Mouse (Mus musculus) midbrain, postnatal 0 days (tissue): ENCODE measurements around the gene Atg101. TPM values are rescaled to one million over a fixed set of nuclear protein-coding genes. Genes with fewer than 3 reads are reported as not detected.

Source experiments
- ATAC-seq: fragments of 200-750 bp; cut with Nextera tagmentation; 2 replicates; pipeline ENCODE4 v1.8.0; 2017; ENCODE audit warnings: moderate number of reproducible peaks, mild to moderate bottlenecking, moderate TSS enrichment, moderate library complexity; ENCODE audit not compliant: low FRiP score
- DNase-seq: peaks from one replicate; pipeline ENCODE4 v3.0.0-alpha.2; 2015; ENCODE audit warnings: low spot score
- H3K27ac ChIP-seq: fragments of 300-500 bp; sonication (generic); 2 replicates; pipeline ENCODE4 v1.5.1; 2014; ENCODE audit warnings: low read depth, mild to moderate bottlenecking, low read length, mixed read lengths
- H3K27me3 ChIP-seq: fragments of 300-500 bp; sonication (generic); 2 replicates; pipeline ENCODE4 v1.6.1; 2014; ENCODE audit warnings: low read length, control low read depth, mixed read lengths; ENCODE audit not compliant: insufficient read depth
- H3K36me3 ChIP-seq: fragments of 300-500 bp; sonication (generic); 2 replicates; pipeline ENCODE4 v1.6.1; 2014; ENCODE audit warnings: low read length, control low read depth, mixed read lengths; ENCODE audit not compliant: insufficient read depth
- H3K4me1 ChIP-seq: fragments of 300-500 bp; sonication (generic); 2 replicates; pipeline ENCODE4 v1.6.1; 2014; ENCODE audit warnings: mild to moderate bottlenecking, control low read depth, antibody characterized with exemption, low read length, mixed read lengths; ENCODE audit not compliant: insufficient read depth
- H3K4me2 ChIP-seq: fragments of 300-500 bp; sonication (generic); 2 replicates; pipeline ENCODE4 v1.6.1; 2014; ENCODE audit warnings: low read depth, mild to moderate bottlenecking, low read length, mixed read lengths; ENCODE audit not compliant: poor library complexity, severe bottlenecking
- H3K4me3 ChIP-seq: fragments of 300-500 bp; sonication (generic); 2 replicates; pipeline ENCODE4 v1.5.1; 2014; ENCODE audit warnings: low read depth, mild to moderate bottlenecking, low read length, moderate library complexity
- H3K9ac ChIP-seq: fragments of 300-500 bp; sonication (generic); replicated peaks from 2 replicates; pipeline ENCODE4 v1.6.1; 2014; ENCODE audit warnings: mild to moderate bottlenecking, low read length, moderate library complexity, mixed read lengths; ENCODE audit not compliant: poor library complexity, severe bottlenecking
- H3K9me3 ChIP-seq: fragments of 300-500 bp; sonication (generic); 2 replicates; pipeline ENCODE4 v1.6.1; 2016; ENCODE audit warnings: low read length, control low read depth
- CTCF ChIP-seq: IDR thresholded peaks from 2 replicates; pipeline ENCODE4 v1.5.1; 2016; ENCODE audit warnings: antibody characterized with exemption, mild to moderate bottlenecking
- WGBS: fragments of 180-500 bp; shearing (Covaris S2); extraction: QIAGEN DNeasy Blood & Tissue Kit; methylation state at CpG from one replicate; pipeline ENCODE4 v1.1.7; 2014; 5-methylcytosine and 5-hydroxymethylcytosine counted together
- polyA plus RNA-seq: library from polyadenylated mRNA; unstranded; fragments of >200 nt; fragmentation: Nextera tagmentation; extraction: Ambion mirVana; gene quantifications from 2 replicates; pipeline ENCODE4 v1.2.1, GENCODE M21; 2015
- total RNA-seq: library from RNA; depleted of rRNA; stranded (reverse); fragments of >200 nt; gene quantifications from 2 replicates; pipeline ENCODE4 v1.2.3, GENCODE M21; 2014

Atg101 gene
- total and polyA plus RNA-seq, 2 experiments from 2014 or later = 33.5 to 74.2 TPM

DNA sequence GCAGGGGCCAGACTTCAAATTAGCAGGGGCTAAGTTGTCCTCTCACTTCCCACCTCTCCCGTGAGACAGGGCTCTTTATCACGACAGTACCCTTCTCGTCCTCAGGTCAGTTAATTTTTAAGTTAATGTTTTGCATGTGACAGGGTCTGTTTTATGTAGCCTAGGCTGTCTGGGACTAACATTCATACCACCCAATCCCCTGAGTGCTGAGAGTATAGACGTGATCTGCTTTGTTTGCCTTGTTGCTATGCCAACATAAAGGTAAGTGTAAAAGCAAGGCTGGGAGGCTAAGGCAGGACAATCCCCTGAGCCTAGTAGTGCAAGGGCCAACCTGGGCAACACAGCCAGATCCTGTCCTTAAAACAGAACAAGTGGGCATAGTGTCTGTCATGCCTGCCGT lies 25.4 kb downstream of the Atg101 start:
- 49% methylated on average over 5 of the region's 5 CpGs for WGBS
- H3K4me1 ChIP-seq = no peaks in the 10 kb centered on the region

DNA sequence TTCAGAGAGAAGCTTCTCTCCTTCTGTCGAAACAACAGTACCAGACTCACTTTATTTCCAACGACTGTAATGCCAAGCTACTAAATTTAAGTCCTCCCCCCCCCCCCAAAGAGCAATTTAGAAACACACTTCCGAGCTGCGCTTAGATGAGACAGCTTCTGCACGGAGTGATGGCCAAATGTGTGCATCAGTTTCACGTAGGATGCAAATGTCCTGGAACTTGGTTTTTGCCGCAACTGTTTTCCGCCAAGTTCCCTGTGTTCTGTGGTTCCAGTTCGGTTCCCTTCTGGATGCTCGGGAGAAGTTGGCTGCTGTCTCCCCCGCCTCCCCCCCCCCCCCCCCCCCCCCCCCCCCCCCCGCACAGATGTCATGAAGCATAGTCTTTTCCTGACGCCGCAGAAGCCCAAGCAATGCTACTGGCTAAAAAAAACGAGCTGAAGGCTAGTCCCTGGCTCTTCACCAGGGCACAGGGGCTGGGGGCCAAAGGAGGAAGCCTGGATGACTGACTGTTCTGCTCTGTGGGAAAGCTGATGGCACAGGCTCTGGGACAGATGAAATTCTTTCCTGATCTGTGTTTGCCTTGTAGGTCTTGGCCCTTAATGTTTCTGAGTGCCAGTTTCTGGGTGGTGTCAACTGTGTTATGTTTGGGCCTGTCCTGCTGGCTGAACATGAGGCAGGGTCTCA lies 27.2 kb downstream of the Atg101 start:
- 61% methylated on average over 14 of the region's 15 CpGs for WGBS
- H3K27ac ChIP-seq = no peak overlapping the region

More for the DNA sequence above, 25.4 kb downstream of the Atg101 start:
- no peak for DNase-seq
- no peaks in the 10 kb centered on the region for H3K27me3 ChIP-seq
- ATAC-seq = no peak
- H3K9me3 ChIP-seq = no peaks in the 10 kb centered on the region
- no peak overlapping the region for H3K9ac ChIP-seq
- H3K4me2 ChIP-seq = no peak overlapping the region
- no peak for TF ChIP-seq CTCF
- no peak overlapping the region for H3K4me3 ChIP-seq
- no peaks in the 10 kb centered on the region for H3K36me3 ChIP-seq
- H3K27ac ChIP-seq = no peak overlapping the region

DNA sequence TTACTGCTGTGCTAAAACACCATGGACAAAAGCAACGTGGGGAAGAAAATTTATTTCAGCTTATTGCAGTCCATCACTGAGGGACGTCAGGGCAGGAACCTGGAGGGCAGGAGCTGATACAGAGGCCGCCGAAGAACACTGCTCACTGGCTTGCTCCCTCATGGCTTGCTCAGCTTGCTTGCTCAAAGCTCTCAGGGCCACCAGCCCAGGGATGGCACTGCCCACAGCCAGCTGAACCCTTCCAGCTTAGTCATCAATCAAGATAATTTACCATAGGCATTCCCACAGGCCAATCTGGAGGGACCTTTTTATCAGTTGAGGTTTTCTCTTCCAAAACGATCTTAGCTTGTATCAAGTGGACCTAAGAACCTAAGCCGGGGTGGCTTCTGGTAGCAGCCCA lies 27.9 kb downstream of the Atg101 start:
- no peaks in the 10 kb centered on the region for H3K27me3 ChIP-seq
- DNase-seq (no peak), ATAC-seq (no peak)
- H3K9ac ChIP-seq = no peak overlapping the region
- H3K36me3 ChIP-seq = no peaks in the 10 kb centered on the region
- WGBS = 84% methylated on average over 6 of the region's 6 CpGs
- no peak for TF ChIP-seq CTCF
- H3K27ac ChIP-seq = no peak overlapping the region
- no peak overlapping the region for H3K4me2 ChIP-seq
- H3K9me3 ChIP-seq = no peaks in the 10 kb centered on the region
- no peak overlapping the region for H3K4me3 ChIP-seq
- no peaks in the 10 kb centered on the region for H3K4me1 ChIP-seq

More for the DNA sequence above, 27.2 kb downstream of the Atg101 start:
- no peak for ATAC-seq
- no peak overlapping the region for H3K9ac ChIP-seq
- no peaks in the 10 kb centered on the region for H3K36me3 ChIP-seq
- no peaks in the 10 kb centered on the region for H3K9me3 ChIP-seq
- H3K4me3 ChIP-seq = no peak overlapping the region
- no peak for DNase-seq
- no peaks in the 10 kb centered on the region for H3K27me3 ChIP-seq
- H3K4me1 ChIP-seq = no peaks in the 10 kb centered on the region
- H3K4me2 ChIP-seq = no peak overlapping the region
- TF ChIP-seq CTCF = no peak

- Histone ChIP-seq H3K4me1 (no peaks in the 10 kb centered on the region), H3K4me2 (no peak overlapping the region), H3K27me3 (no peaks in the 10 kb centered on the region), H3K4me3 (no peak overlapping the region), H3K36me3 (no peaks in the 10 kb centered on the region), H3K9ac (no peak overlapping the region), H3K9me3 (no peaks in the 10 kb centered on the region), H3K27ac (no peak overlapping the region)
- TF ChIP-seq CTCF = no peak
- WGBS = 85% methylated on average over 4 of the region's 4 CpGs
- DNase-seq (no peak), ATAC-seq (peak; percentile 20; the same call in 1 of the 2 replicates)
Measured at GRCm38 (mm10) chr15:101315378-101315777, 31.3 kb downstream of the Atg101 start.

- Histone ChIP-seq H3K9me3 (no peaks in the 10 kb centered on the region), H3K36me3 (no peaks in the 10 kb centered on the region), H3K9ac (0 out of 2 replicates have a peak overlapping the region, but pooled peaks have one; percentile 24), H3K4me2 (peak overlapping the region; percentile 37), H3K4me3 (0 out of 2 replicates have a peak overlapping the region, but pooled peaks have one; percentile 6), H3K4me1 (no peaks in the 10 kb centered on the region), H3K27me3 (no peaks in the 10 kb centered on the region), H3K27ac (no peak overlapping the region)
- DNase-seq (peak; percentile 90), ATAC-seq (peak; percentile 78)
- peak; percentile 89 for TF ChIP-seq CTCF
- 2% methylated on average over 11 of the region's 11 CpGs for WGBS
Measured at GRCm38 (mm10) chr15:101315832-101316231, 31.8 kb downstream of the Atg101 start.

- H3K4me3 ChIP-seq = no peak overlapping the region
- H3K27ac ChIP-seq = no peak overlapping the region
- H3K4me2 ChIP-seq = peak overlapping the region; percentile 37
- ATAC-seq (no peak), DNase-seq (no peak)
- no peaks in the 10 kb centered on the region for H3K36me3 ChIP-seq
- no peaks in the 10 kb centered on the region for H3K9me3 ChIP-seq
- no peaks in the 10 kb centered on the region for H3K4me1 ChIP-seq
- 74% methylated on average over 13 of the region's 13 CpGs for WGBS
- H3K9ac ChIP-seq = 0 out of 2 replicates have a peak overlapping the region, but pooled peaks have one; percentile 24
- TF ChIP-seq CTCF = no peak
- H3K27me3 ChIP-seq = no peaks in the 10 kb centered on the region
Measured at GRCm38 (mm10) chr15:101316279-101316912, 32.3 kb downstream of the Atg101 start.
